Mouse (Mus musculus) cerebellum, postnatal 36 days (tissue): ENCODE measurements around the gene Abcg8.

Source experiments
- DNase-seq, 2 experiments: peaks; one replicate each; pipeline ENCODE4 v3.0.0; 2021 to 2022; ENCODE audit warnings: mixed read lengths in 2 of 2

The Abcg8 gene

GRCm38 (mm10) chr17:84675951-84676366 lies at the start of gene Abcg8:
Gene Abcg8 (plus strand): TSS chr17:84676302.
- DNase-seq, result no peak

- DNase-seq, result peak; percentile 20 to 32
These were observed 49.2 kb upstream of the Abcg8 start for GRCm38 (mm10) chr17:84626857-84627305.

- DNase-seq, result no peak
These were observed 48.4 kb upstream of the Abcg8 start for GRCm38 (mm10) chr17:84627721-84628120.

- DNase-seq, result no peak
These were observed 47.5 kb upstream of the Abcg8 start for GRCm38 (mm10) chr17:84628611-84629010.

- DNase-seq, result no peak
These were observed 44.3 kb upstream of the Abcg8 start for GRCm38 (mm10) chr17:84631836-84632235.

GRCm38 (mm10) chr17:84633443-84633842 lies 42.7 kb upstream of the Abcg8 start:
- no peak for DNase-seq

GRCm38 (mm10) chr17:84636328-84636727 lies 39.8 kb upstream of the Abcg8 start:
- no peak for DNase-seq

GRCm38 (mm10) chr17:84637971-84638370 lies 38.1 kb upstream of the Abcg8 start:
- DNase-seq, result no peak

GRCm38 (mm10) chr17:84639796-84640378 lies 36.2 kb upstream of the Abcg8 start:
- DNase-seq, result no peak

- peak; percentile 12 to 13 for DNase-seq
These were observed 34.2 kb upstream of the Abcg8 start for GRCm38 (mm10) chr17:84641893-84642292.

- no peak for DNase-seq
These were observed 33.8 kb upstream of the Abcg8 start for GRCm38 (mm10) chr17:84642324-84642723.

GRCm38 (mm10) chr17:84644292-84645050 lies 31.6 kb upstream of the Abcg8 start:
- DNase-seq, result no peak

GRCm38 (mm10) chr17:84645119-84645518 lies 31.0 kb upstream of the Abcg8 start:
- no peak for DNase-seq

GRCm38 (mm10) chr17:84645894-84646293 lies 30.2 kb upstream of the Abcg8 start:
- DNase-seq, result no peak

- DNase-seq, result no peak
These were observed 29.6 kb upstream of the Abcg8 start for GRCm38 (mm10) chr17:84646477-84646876.

GRCm38 (mm10) chr17:84647630-84648029 lies 28.5 kb upstream of the Abcg8 start:
- DNase-seq, result no peak

GRCm38 (mm10) chr17:84650302-84651017 lies 25.6 kb upstream of the Abcg8 start:
- no peak for DNase-seq

- no peak for DNase-seq
These were observed 22.6 kb upstream of the Abcg8 start for GRCm38 (mm10) chr17:84653544-84653943.

GRCm38 (mm10) chr17:84656205-84656604 lies 19.9 kb upstream of the Abcg8 start:
- DNase-seq, result no peak

- DNase-seq, result no peak
These were observed 19.3 kb upstream of the Abcg8 start for GRCm38 (mm10) chr17:84656653-84657421.

GRCm38 (mm10) chr17:84657422-84657732 lies 18.7 kb upstream of the Abcg8 start:
- DNase-seq, result no peak

GRCm38 (mm10) chr17:84657782-84658181 lies 18.3 kb upstream of the Abcg8 start:
- DNase-seq, result no peak

GRCm38 (mm10) chr17:84658195-84658594 lies 17.9 kb upstream of the Abcg8 start:
- no peak for DNase-seq
